Mouse (Mus musculus): ENCODE results near the gene Arhgap33. TPM values are rescaled to one million over a fixed set of nuclear protein-coding genes. Genes with fewer than 3 reads are reported as not detected.

The Arhgap33 gene
- polyA plus RNA-seq, 1 experiment from 2014 or later, result 90.0 TPM

DNA sequence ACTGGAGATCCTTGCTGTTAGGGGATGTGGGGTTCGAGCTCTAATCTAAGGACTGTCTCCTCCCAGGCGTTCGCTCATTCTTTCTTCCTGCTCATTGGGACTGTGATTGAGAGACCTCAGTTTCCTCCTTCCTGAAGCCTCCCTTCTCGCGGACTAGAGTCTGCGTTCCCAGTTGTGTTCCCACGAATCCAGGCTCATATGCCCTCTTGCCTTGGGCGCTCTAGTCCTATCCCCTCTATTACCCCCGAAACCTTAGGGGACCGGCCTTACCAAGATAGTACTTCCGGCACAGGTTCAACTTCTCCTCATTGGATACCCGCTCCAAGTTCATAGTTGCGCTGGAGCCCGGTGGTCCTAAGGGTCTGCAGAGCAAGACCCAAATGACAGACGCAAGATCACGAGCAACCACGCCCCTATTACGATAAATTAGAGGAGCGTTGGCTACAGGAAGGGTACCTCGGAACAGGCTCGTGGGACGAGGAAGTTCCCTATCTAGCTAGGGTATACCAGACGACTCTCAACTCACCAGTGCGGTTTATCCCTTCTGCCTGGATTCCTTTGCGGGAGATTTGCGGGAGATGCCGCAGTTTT lies 27.8 kb upstream of the Arhgap33 start:
- H3K9ac ChIP-seq, result peak overlapping the region; percentile 55
- peak overlapping the region; percentile 74 for H3K4me3 ChIP-seq
- H3K27ac ChIP-seq, result no peak overlapping the region
- peak overlapping the region; percentile 81 for H3K4me2 ChIP-seq (replicated peaks)
- WGBS, result 3% methylated on average over 27 of the region's 27 CpGs
- no peaks in the 10 kb centered on the region for H3K9me3 ChIP-seq
- no peaks in the 10 kb centered on the region for H3K27me3 ChIP-seq (replicated peaks)
- H3K36me3 ChIP-seq, result peaks cover 26% of the 10 kb centered on the region
- no peak for ATAC-seq (ENCODE audit: low FRiP score, low read depth)
- peaks cover 29% of the 10 kb centered on the region for H3K4me1 ChIP-seq

DNA sequence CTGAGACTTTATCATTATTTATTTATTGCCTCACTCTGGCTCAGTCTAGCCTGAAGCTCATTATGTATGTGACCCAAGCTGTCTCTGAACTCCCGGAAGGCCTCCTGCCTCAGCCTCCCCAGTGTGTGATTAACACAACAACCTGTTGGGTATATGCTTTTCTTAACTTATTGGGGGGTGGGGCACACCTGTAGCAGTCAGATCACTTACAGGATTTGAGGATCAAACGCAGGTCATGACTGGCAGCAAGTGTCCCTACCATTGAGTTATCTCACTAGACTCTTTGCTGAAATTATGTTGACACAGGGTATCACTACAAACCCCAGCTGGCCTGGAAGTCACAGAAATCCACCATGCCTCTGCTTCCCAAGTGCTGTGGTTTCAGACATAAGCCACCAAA lies 25.4 kb upstream of the Arhgap33 start:
- H3K27ac ChIP-seq, result no peak overlapping the region
- H3K4me3 ChIP-seq, result no peak overlapping the region
- H3K27me3 ChIP-seq (replicated peaks), result no peaks in the 10 kb centered on the region
- H3K4me2 ChIP-seq (replicated peaks), result peak overlapping the region; percentile 97
- peaks cover 29% of the 10 kb centered on the region for H3K4me1 ChIP-seq
- WGBS, result 70% methylated on average over 2 of the region's 2 CpGs
- no peak overlapping the region for H3K9ac ChIP-seq
- H3K36me3 ChIP-seq, result peaks cover 27% of the 10 kb centered on the region
- no peaks in the 10 kb centered on the region for H3K9me3 ChIP-seq
- no peak for ATAC-seq (ENCODE audit: low FRiP score, low read depth)

DNA sequence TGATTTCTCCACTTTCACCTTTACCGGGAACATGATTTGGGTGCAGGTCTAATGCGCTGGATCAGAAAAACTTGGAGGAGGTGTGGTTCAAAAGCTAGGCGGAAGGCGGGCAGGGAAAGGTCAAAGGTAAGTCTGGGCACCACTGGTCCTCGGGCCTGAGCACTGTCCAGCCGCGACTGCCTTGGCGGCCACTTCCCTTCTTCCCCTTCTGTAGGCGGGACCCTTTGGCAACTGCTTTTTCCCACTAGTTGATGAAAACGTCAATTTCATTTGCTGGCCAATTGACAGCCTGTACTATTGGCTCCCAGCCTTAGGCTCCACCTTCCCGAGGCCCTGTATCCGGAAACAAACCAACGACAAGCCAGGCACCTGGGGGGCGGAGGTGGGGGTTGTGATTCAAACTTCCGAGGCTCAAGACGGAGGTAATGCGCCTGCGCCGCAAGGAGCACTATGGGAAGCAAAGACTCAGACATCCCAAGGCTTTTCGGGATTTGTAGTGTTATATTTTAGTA lies 24.6 kb upstream of the Arhgap33 start, which contains the start of gene Lin37:
Lin37 (minus strand) TSS at position 396 of the 512 bp plus-strand sequence.
- peak within 1 kb of the TSS; percentile 70 for H3K9ac ChIP-seq
- H3K9me3 ChIP-seq, result no peaks in the 10 kb centered on the region
- H3K4me2 ChIP-seq (replicated peaks), result peak within 1 kb of the TSS; percentile 97
- peak within 1 kb of the TSS; percentile 57 for H3K4me3 ChIP-seq
- ATAC-seq (ENCODE audit: low FRiP score, low read depth), result peak; percentile 77
- WGBS, result under 1% methylated on average over 20 of the region's 20 CpGs
- peaks cover 29% of the 10 kb centered on the region for H3K36me3 ChIP-seq
- H3K27me3 ChIP-seq (replicated peaks), result no peaks in the 10 kb centered on the region
- H3K4me1 ChIP-seq, result peaks cover 28% of the 10 kb centered on the region
- no peak within 1 kb of the TSS for H3K27ac ChIP-seq

DNA sequence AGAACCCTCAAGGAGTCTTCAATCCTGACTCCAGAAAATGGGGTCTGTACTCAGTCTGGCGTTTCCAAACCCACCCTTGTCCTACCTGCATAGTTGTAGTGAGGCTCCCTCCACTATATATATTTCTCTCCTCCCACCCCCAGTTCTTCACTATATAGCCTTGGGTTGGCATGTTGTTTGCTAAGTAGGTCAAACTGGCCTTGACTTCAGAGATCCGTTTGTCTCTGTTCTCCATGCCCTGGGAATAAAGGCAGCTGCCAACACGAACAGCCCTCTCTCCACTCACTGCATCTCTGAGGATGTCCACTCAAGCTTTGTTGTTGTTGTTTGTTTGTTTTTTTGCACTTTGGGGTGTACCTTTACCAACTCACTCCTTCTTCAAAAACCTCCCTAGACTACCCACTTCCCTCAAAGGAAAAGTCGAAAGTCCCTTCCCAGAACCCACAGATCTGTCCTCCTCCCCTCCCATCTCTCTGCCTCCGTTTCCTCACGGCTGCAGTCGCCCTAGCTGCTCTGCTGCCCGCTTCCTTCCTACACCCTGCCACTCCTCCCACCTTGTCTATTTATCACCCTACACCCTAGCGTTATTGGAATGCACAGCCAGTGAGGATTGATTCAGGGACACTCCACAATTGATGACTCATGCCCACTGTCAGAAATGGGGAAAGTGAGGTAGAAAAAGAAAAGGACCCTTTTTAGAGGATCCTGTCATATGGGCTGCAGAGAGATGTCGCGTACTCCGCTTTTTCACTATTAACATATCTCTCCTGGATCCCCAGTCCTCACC lies 24.0 kb upstream of the Arhgap33 start:
- WGBS, result 18% methylated on average over 12 of the region's 12 CpGs
- no peak for ATAC-seq (ENCODE audit: low FRiP score, low read depth)
- no peak overlapping the region for H3K27ac ChIP-seq

DNA sequence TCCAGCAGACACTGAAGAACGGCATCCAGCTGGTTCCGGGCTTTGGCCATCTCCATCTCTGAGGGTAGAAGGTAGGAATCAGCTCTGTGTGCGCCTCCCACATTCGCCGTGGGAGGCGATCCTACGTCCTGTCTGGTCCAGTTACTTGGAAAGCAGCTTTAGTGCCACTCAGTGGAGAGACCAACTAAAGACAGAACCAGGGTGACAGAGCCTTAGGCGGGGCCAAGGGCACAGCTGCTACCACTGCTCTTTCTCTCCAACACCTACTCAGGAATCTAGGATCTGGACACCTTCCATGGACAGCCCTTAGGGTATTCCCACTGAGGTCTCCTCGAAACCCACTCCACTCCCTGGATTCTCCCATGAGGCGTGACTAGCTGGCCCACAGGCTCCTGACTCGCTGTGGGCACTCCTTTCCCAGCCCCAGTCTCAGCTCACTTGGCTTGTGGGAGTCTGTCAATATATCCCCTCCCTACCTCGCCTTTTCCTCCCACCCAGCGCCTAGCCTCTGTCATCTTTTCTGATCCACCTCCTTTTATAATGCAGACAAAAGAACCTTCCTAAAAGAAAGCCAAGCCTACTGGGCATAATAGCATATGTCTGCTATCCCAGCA lies 23.1 kb upstream of the Arhgap33 start:
- Histone ChIP-seq H3K9ac (peak overlapping the region; percentile 70), H3K9me3 (no peaks in the 10 kb centered on the region), H3K4me3 (no peak overlapping the region), H3K4me1 (peaks cover 28% of the 10 kb centered on the region), H3K4me2 (replicated peaks) (peak overlapping the region; percentile 97), H3K36me3 (peaks cover 29% of the 10 kb centered on the region), H3K27me3 (replicated peaks) (no peaks in the 10 kb centered on the region), H3K27ac (no peak overlapping the region)
- WGBS, result 89% methylated on average over 13 of the region's 13 CpGs
- ATAC-seq (ENCODE audit: low FRiP score, low read depth), result no peak

More for the DNA sequence above, 24.0 kb upstream of the Arhgap33 start:
- Histone ChIP-seq H3K27me3 (replicated peaks) (no peaks in the 10 kb centered on the region), H3K36me3 (peaks cover 29% of the 10 kb centered on the region), H3K4me1 (peaks cover 23% of the 10 kb centered on the region), H3K9ac (peak overlapping the region; percentile 70), H3K9me3 (no peaks in the 10 kb centered on the region), H3K4me3 (peak overlapping the region; percentile 57), H3K4me2 (replicated peaks) (peak overlapping the region; percentile 97)

DNA sequence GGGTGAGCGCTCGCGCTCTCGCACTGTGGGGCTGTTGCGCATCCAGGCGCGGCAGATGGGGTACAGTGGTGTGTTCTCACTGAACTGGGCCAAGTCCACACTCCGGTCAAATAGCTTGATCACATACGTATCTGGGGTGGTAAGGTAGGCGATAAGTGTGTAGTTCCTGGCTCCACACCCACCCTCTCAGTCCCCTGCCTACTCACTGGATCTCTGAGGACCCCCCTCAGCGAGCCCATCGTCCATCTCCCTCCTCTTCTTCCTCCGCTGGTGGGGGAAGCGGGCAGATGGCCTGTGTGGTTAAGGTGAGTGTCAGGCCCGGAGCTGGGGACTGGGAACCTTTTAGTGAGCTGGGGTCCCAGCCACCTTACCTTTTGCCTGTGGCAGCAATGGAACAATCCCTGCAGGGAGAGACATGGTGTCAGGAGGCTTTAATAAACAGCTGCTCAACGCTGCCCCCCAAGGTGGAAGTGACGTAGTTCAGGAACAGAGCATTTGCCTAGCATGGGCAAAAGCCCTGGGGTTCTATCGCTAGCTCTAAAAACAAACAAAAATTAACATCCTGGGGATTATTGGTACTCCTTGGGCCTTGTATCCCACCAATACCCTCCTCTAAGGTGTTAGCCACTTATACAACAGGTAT lies 22.2 kb upstream of the Arhgap33 start:
- H3K27me3 ChIP-seq (replicated peaks), result no peaks in the 10 kb centered on the region
- peaks cover 28% of the 10 kb centered on the region for H3K4me1 ChIP-seq
- no peak overlapping the region for H3K27ac ChIP-seq
- H3K4me2 ChIP-seq (replicated peaks), result no peak overlapping the region
- H3K4me3 ChIP-seq, result no peak overlapping the region
- no peaks in the 10 kb centered on the region for H3K9me3 ChIP-seq
- H3K36me3 ChIP-seq, result peaks cover 29% of the 10 kb centered on the region
- WGBS, result 91% methylated on average over 18 of the region's 18 CpGs
- no peak overlapping the region for H3K9ac ChIP-seq
- ATAC-seq (ENCODE audit: low FRiP score, low read depth), result no peak

DNA sequence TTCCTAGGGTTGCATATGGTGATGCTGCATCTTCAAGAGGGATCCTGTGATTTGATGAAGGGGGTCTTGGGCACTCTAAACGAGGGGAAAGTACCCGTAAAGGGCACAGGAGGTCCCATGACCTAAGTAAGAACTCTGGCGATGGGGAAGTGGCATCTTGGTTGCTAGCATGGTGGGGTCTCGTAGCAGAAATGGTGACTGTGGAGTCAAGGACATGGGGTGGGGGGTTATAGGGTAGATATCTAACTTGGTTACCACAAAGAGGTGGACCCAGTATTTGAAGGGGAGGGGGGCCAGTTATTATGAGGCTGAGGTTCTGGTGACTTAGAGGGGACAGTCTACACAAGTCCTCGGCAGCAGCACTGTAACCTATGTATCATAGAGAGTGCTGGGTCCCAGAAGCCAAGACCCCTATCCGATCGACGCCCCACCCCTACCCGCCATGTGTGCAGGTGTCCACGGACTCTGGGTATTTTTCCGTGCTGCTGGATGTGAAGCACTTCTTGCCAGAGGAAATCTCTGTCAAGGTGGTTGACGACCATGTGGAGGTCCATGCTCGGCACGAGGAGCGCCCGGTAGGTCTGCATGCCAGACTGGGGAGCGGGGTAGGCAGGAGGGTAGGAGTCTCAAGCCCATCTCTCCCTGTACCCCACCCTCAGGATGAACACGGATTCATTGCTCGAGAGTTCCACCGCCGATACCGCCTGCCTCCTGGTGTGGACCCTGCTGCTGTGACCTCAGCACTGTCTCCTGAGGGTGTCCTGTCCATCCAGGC lies 19.1 kb upstream of the Arhgap33 start:
- Histone ChIP-seq H3K4me3 (peak overlapping the region; percentile 62; the same call in 1 of the 2 replicates), H3K4me2 (replicated peaks) (peak overlapping the region; percentile 88), H3K27me3 (replicated peaks) (no peaks in the 10 kb centered on the region), H3K9me3 (no peaks in the 10 kb centered on the region), H3K4me1 (peaks cover 27% of the 10 kb centered on the region), H3K36me3 (peaks cover 29% of the 10 kb centered on the region), H3K9ac (peak overlapping the region; percentile 57; the same call in 1 of the 2 replicates), H3K27ac (no peak overlapping the region)
- no peak for ATAC-seq (ENCODE audit: low FRiP score, low read depth)
- WGBS, result 87% methylated on average over 22 of the region's 22 CpGs

DNA sequence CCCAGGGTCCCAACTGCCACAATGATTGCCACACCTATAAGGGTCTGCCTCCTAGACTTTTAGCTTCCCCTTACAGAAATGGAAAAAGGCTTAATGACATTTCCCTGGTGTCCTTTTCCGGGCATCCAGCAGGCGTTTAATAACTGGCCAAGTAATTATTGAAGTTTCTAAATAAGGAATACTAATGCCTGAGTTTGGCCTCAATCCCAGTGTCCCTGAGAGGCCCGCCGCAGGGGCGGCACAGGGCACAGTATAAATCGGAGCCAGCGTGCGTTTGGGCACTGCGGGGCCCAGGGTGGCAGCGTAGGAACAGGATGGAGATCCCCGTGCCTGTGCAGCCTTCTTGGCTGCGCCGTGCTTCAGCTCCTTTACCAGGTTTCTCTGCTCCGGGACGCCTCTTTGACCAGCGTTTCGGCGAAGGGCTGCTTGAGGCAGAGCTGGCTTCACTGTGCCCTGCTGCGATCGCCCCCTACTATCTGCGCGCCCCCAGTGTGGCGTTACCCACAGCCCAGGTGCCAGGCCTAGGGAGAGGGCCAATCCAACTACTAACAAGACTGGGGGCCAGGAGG lies 18.2 kb upstream of the Arhgap33 start:
- peak overlapping the region; percentile 88 for H3K4me2 ChIP-seq (replicated peaks)
- H3K27ac ChIP-seq, result peak overlapping the region; percentile 12; the same call in 1 of the 2 replicates
- peak overlapping the region; percentile 62 for H3K4me3 ChIP-seq
- ATAC-seq (ENCODE audit: low FRiP score, low read depth), result no peak
- H3K4me1 ChIP-seq, result peaks cover 18% of the 10 kb centered on the region
- H3K27me3 ChIP-seq (replicated peaks), result no peaks in the 10 kb centered on the region
- H3K9ac ChIP-seq, result peak overlapping the region; percentile 57
- no peaks in the 10 kb centered on the region for H3K9me3 ChIP-seq
- H3K36me3 ChIP-seq, result peaks cover 31% of the 10 kb centered on the region
- WGBS, result 6% methylated on average over 23 of the region's 23 CpGs

DNA sequence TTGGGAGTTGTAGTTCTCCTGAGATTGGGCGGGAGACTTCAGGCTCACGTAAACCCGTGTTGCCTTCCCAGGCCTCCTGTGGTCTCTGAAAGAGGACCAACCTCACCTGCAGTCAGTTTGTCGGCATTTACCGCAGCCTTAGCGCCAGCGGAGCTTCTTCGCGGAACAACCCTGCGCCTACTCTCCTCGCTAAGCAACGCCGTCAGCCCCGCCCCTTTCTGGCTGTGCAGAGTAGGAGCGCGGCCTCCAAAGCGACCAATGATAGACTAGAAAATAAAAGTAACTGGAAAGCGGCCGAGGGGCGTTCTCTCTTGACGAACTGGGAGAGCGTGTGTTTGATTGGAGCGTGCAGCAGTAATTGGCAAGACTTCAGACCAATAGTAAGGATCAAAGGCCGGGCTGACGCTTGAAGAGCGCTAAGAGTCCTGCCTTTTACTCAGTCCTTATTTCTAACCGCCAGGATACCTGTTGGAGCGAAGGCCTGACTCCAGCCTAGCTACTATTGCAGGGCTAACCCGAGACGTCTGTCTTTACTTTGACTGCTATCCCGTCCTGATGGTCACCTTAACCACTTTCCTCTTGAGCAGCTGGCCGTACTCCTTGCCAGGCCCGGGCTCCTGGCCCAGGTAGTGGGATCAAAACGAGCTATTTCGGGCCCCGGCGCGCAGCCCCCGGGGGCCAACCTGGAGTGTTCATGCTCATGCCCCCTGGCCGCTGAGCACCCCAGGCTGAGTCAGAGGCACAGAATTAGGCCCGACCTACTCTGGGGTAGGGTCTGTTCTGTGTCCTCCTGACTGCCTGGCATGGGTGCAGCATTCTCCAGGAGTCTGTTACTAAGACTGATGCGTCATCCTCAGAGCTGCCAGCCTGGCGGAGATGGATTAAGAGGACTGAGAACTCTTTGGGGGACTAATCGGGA lies 17.5 kb upstream of the Arhgap33 start, which contains the start of the genes Hspb6 and Proser3:
Hspb6 (plus strand) TSS at position 77 of the 919 bp plus-strand sequence.
Proser3 (minus strand) TSS at position 198 of the 919 bp plus-strand sequence.
- peaks cover 15% of the 10 kb centered on the region for H3K4me1 ChIP-seq
- peaks cover 29% of the 10 kb centered on the region for H3K36me3 ChIP-seq
- 2% methylated on average over 44 of the region's 44 CpGs for WGBS
- H3K9ac ChIP-seq, result peak within 1 kb of the TSS; percentile 57
- H3K9me3 ChIP-seq, result no peaks in the 10 kb centered on the region
- peak within 1 kb of the TSS; percentile 62; the same call in 1 of the 2 replicates for H3K27ac ChIP-seq
- H3K27me3 ChIP-seq (replicated peaks), result no peaks in the 10 kb centered on the region
- ATAC-seq (ENCODE audit: low FRiP score, low read depth), result peak; percentile 97
- H3K4me3 ChIP-seq, result peak within 1 kb of the TSS; percentile 62
- peak within 1 kb of the TSS; percentile 88 for H3K4me2 ChIP-seq (replicated peaks)

DNA sequence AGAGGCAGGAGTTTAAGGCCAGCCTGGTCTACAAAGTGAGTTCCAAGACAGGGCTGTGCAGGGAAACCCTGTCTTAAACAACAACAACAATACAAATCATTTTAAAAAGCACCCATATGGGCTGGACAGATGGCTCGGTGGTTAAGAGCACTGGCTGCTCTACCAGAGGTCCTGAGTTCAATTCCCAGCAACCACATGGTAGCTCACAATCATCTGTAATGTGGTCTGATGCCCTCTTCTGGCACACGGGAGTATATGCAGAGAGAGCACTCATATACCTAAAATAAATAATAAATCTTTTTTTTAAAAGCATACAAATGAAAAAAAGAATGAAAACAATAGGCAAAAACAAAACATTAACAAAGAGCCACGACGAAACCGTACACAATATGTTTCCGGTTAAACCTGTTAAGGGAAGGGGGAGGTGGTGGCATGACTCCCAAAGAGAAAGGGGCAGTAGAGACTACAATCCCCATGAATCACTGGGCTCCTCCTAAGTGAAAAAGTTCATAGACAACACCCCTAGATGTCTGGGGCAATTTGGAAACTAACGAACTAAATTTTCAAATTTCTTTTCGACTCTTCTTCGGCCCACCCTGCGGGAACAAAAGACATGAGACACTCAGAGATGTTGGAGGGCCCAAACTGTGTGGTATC lies 16.7 kb upstream of the Arhgap33 start:
- Histone ChIP-seq H3K36me3 (peaks cover 22% of the 10 kb centered on the region), H3K4me2 (replicated peaks) (peak overlapping the region; percentile 88), H3K4me3 (peak overlapping the region; percentile 62), H3K9me3 (no peaks in the 10 kb centered on the region), H3K9ac (peak overlapping the region; percentile 57), H3K4me1 (peaks cover 15% of the 10 kb centered on the region), H3K27ac (peak overlapping the region; percentile 62; the same call in 1 of the 2 replicates), H3K27me3 (replicated peaks) (no peaks in the 10 kb centered on the region)
- WGBS, result 4% methylated on average over 10 of the region's 10 CpGs
- peak; percentile 73 for ATAC-seq (ENCODE audit: low FRiP score, low read depth)

Data from neural tube, embryonic 12.5 days (tissue).